Mouse (Mus musculus): ENCODE measurements around the gene Traf1. TPM values are rescaled to one million over a fixed set of nuclear protein-coding genes. Genes with fewer than 3 reads are reported as not detected.
A peak's percentile ranks its signal among the peaks of the same experiment; 100 is the strongest.

Traf1 gene
- total and polyA plus RNA-seq, 3 experiments = 1.2 to 2.0 (median 1.2) TPM

GRCm38 (mm10) chr2:34938269-34939208 lies 23.0 kb downstream of the Traf1 start:
- intact Hi-C loops (cut with DNase I) = no loop called here
- Histone ChIP-seq H3K4me3 (no peak overlapping the region), H3K9ac (ENCODE audit: low read depth, low read length) (no peak overlapping the region), H3K4me1 (ENCODE audit: control insufficient read depth, insufficient read depth, low read length) (peaks cover 7% of the 10 kb centered on the region; the same call in 1 of the 2 replicates), H3K36me3 (ENCODE audit: control insufficient read depth, insufficient read depth, low read length) (no peaks in the 10 kb centered on the region), H3K27me3 (ENCODE audit: control insufficient read depth, insufficient read depth, low read length) (no peaks in the 10 kb centered on the region), H3K27ac (peak overlapping the region; percentile 38), H3K79me2 (replicated peaks; ENCODE audit: control insufficient read depth, insufficient read depth, low read length) (no peaks in the 10 kb centered on the region)
- peak; percentile 49 to 59 for DNase-seq
- TF ChIP-seq POLR2A (IDR thresholded peaks at IDR 0.05; ENCODE audit: insufficient read depth, low read depth, low read length) = no peak
- 23% methylated on average over 8 of the region's 8 CpGs for WGBS

GRCm38 (mm10) chr2:34937460-34937859 lies 24.1 kb downstream of the Traf1 start:
- H3K27me3 ChIP-seq (ENCODE audit: control insufficient read depth, insufficient read depth, low read length) = no peaks in the 10 kb centered on the region
- no peak overlapping the region for H3K27ac ChIP-seq
- no peak for TF ChIP-seq CTCF (IDR thresholded peaks at IDR 0.05)
- TF ChIP-seq EP300 (IDR thresholded peaks at IDR 0.05; ENCODE audit: insufficient read depth, low read depth, low read length) = no peak
- TF ChIP-seq POLR2A (IDR thresholded peaks at IDR 0.05; ENCODE audit: insufficient read depth, low read depth, low read length) = no peak
- 68% methylated on average over 5 of the region's 5 CpGs for WGBS
- intact Hi-C loops (cut with DNase I) = no loop called here
- H3K9ac ChIP-seq (ENCODE audit: low read depth, low read length) = no peak overlapping the region
- no peak for DNase-seq
- H3K4me1 ChIP-seq (ENCODE audit: control insufficient read depth, insufficient read depth, low read length) = peaks cover 7% of the 10 kb centered on the region; the same call in 1 of the 2 replicates
- H3K79me2 ChIP-seq (replicated peaks; ENCODE audit: control insufficient read depth, insufficient read depth, low read length) = no peaks in the 10 kb centered on the region
- H3K36me3 ChIP-seq (ENCODE audit: control insufficient read depth, insufficient read depth, low read length) = no peaks in the 10 kb centered on the region
- H3K4me3 ChIP-seq = no peak overlapping the region

- TF ChIP-seq EP300 (IDR thresholded peaks at IDR 0.05; ENCODE audit: insufficient read depth, low read depth, low read length) = no peak
- TF ChIP-seq POLR2A (IDR thresholded peaks at IDR 0.05; ENCODE audit: insufficient read depth, low read depth, low read length) = no peak
- Histone ChIP-seq H3K27me3 (ENCODE audit: control insufficient read depth, insufficient read depth, low read length) (no peaks in the 10 kb centered on the region), H3K27ac (no peak overlapping the region), H3K79me2 (replicated peaks; ENCODE audit: control insufficient read depth, insufficient read depth, low read length) (no peaks in the 10 kb centered on the region), H3K9ac (ENCODE audit: low read depth, low read length) (no peak overlapping the region), H3K4me1 (ENCODE audit: control insufficient read depth, insufficient read depth, low read length) (no peaks in the 10 kb centered on the region), H3K36me3 (ENCODE audit: control insufficient read depth, insufficient read depth, low read length) (no peaks in the 10 kb centered on the region), H3K4me3 (no peak overlapping the region)
- DNase-seq = no peak
- WGBS = 80% methylated on average over 5 of the region's 5 CpGs
- intact Hi-C loops (cut with DNase I) = no loop called here
These were observed 34.3 kb downstream of the Traf1 start for GRCm38 (mm10) chr2:34927320-34927719.

GRCm38 (mm10) chr2:34922729-34923128 lies 38.8 kb downstream of the Traf1 start:
- no peak for DNase-seq
- Histone ChIP-seq H3K4me1 (ENCODE audit: control insufficient read depth, insufficient read depth, low read length) (no peaks in the 10 kb centered on the region), H3K4me3 (no peak overlapping the region), H3K9ac (ENCODE audit: low read depth, low read length) (no peak overlapping the region), H3K36me3 (ENCODE audit: control insufficient read depth, insufficient read depth, low read length) (no peaks in the 10 kb centered on the region), H3K27ac (no peak overlapping the region), H3K79me2 (replicated peaks; ENCODE audit: control insufficient read depth, insufficient read depth, low read length) (no peaks in the 10 kb centered on the region), H3K27me3 (ENCODE audit: control insufficient read depth, insufficient read depth, low read length) (no peaks in the 10 kb centered on the region)
- 25% methylated on average over 2 of the region's 2 CpGs for WGBS
- TF ChIP-seq EP300 (IDR thresholded peaks at IDR 0.05; ENCODE audit: insufficient read depth, low read depth, low read length) = no peak
- TF ChIP-seq CTCF (IDR thresholded peaks at IDR 0.05) = no peak
- no peak for TF ChIP-seq POLR2A (IDR thresholded peaks at IDR 0.05; ENCODE audit: insufficient read depth, low read depth, low read length)
- intact Hi-C loops (cut with DNase I) = no loop called here

GRCm38 (mm10) chr2:34920144-34920543 lies 41.4 kb downstream of the Traf1 start:
- no peak for DNase-seq
- 35% methylated on average over 2 of the region's 2 CpGs for WGBS
- no peak overlapping the region for H3K9ac ChIP-seq (ENCODE audit: low read depth, low read length)
- H3K27ac ChIP-seq = no peak overlapping the region
- H3K4me3 ChIP-seq = no peak overlapping the region
- no peaks in the 10 kb centered on the region for H3K27me3 ChIP-seq (ENCODE audit: control insufficient read depth, insufficient read depth, low read length)
- H3K79me2 ChIP-seq (replicated peaks; ENCODE audit: control insufficient read depth, insufficient read depth, low read length) = no peaks in the 10 kb centered on the region
- intact Hi-C loops (cut with DNase I) = no loop called here
- TF ChIP-seq CTCF (IDR thresholded peaks at IDR 0.05) (no peak), EP300 (IDR thresholded peaks at IDR 0.05; ENCODE audit: insufficient read depth, low read depth, low read length) (no peak), POLR2A (IDR thresholded peaks at IDR 0.05; ENCODE audit: insufficient read depth, low read depth, low read length) (no peak)
- no peaks in the 10 kb centered on the region for H3K36me3 ChIP-seq (ENCODE audit: control insufficient read depth, insufficient read depth, low read length)
- H3K4me1 ChIP-seq (ENCODE audit: control insufficient read depth, insufficient read depth, low read length) = no peaks in the 10 kb centered on the region

- no peaks in the 10 kb centered on the region for H3K27me3 ChIP-seq (ENCODE audit: control insufficient read depth, insufficient read depth, low read length)
- no peak overlapping the region for H3K4me3 ChIP-seq
- no peaks in the 10 kb centered on the region for H3K36me3 ChIP-seq (ENCODE audit: control insufficient read depth, insufficient read depth, low read length)
- 81% methylated on average over 2 of the region's 2 CpGs for WGBS
- no peak for DNase-seq
- no peaks in the 10 kb centered on the region for H3K79me2 ChIP-seq (replicated peaks; ENCODE audit: control insufficient read depth, insufficient read depth, low read length)
- intact Hi-C loops (cut with DNase I) = no loop called here
- H3K4me1 ChIP-seq (ENCODE audit: control insufficient read depth, insufficient read depth, low read length) = peaks cover 1% of the 10 kb centered on the region; the same call in 1 of the 2 replicates
- TF ChIP-seq POLR2A (IDR thresholded peaks at IDR 0.05; ENCODE audit: insufficient read depth, low read depth, low read length) = no peak
- no peak for TF ChIP-seq CTCF (IDR thresholded peaks at IDR 0.05)
- no peak for TF ChIP-seq EP300 (IDR thresholded peaks at IDR 0.05; ENCODE audit: insufficient read depth, low read depth, low read length)
- H3K9ac ChIP-seq (ENCODE audit: low read depth, low read length) = no peak overlapping the region
- H3K27ac ChIP-seq = no peak overlapping the region
These were observed 46.5 kb downstream of the Traf1 start for GRCm38 (mm10) chr2:34915103-34915502.

All from heart, adult 2 months (tissue).